Mouse (Mus musculus) G1E (cell line): ENCODE measurements around the gene 4930579G24Rik. TPM values are rescaled to one million over a fixed set of nuclear protein-coding genes. Genes with fewer than 3 reads are reported as not detected.
A peak's percentile ranks its signal among the peaks of the same experiment; 100 is the strongest.

Experiments used
- ATAC-seq: 2 replicates; pipeline ENCODE4 v1.8.0; 2016; ENCODE audit warnings: mild to moderate bottlenecking; ENCODE audit not compliant: insufficient number of reproducible peaks, poor library complexity, low FRiP score, severe bottlenecking; ENCODE audit errors: extremely low read depth
- DNase-seq: peaks from one replicate; pipeline ENCODE4 v3.0.0; 2012; ENCODE audit warnings: low spot score
- H3K27me3 ChIP-seq: 2 replicates; pipeline ENCODE4 v1.6.1; 2012; ENCODE audit warnings: mild to moderate bottlenecking, low read length, inconsistent platforms; ENCODE audit not compliant: insufficient read depth
- H3K36me3 ChIP-seq: replicated peaks from 2 replicates; pipeline ENCODE3; 2012; ENCODE audit warnings: mild to moderate bottlenecking, inconsistent platforms
- H3K4me1 ChIP-seq: 2 replicates; pipeline ENCODE4 v1.6.1; 2012; ENCODE audit warnings: low read depth, low read length, inconsistent platforms, mixed read lengths; ENCODE audit not compliant: insufficient read depth
- H3K4me3 ChIP-seq: 2 replicates; pipeline ENCODE4 v1.5.1; 2012; ENCODE audit warnings: low read depth, mild to moderate bottlenecking, inconsistent platforms, low read length, moderate library complexity, mixed read lengths
- H3K9me3 ChIP-seq: replicated peaks from 2 replicates; pipeline ENCODE4 v1.6.1; 2012; ENCODE audit warnings: inconsistent platforms
- CTCF ChIP-seq: IDR thresholded peaks from 2 replicates; pipeline ENCODE4 v1.5.1; 2012; ENCODE audit warnings: low read depth, low read length, inconsistent platforms, mixed read lengths
- GATA1 ChIP-seq: IDR thresholded peaks from 2 replicates; pipeline ENCODE4 v1.6.1; 2012; ENCODE audit warnings: borderline replicate concordance, low read length, inconsistent platforms, mixed read lengths
- GATA2 ChIP-seq: IDR thresholded peaks from 2 replicates; pipeline ENCODE4 v1.6.1; 2012; ENCODE audit warnings: low read depth, low read length, inconsistent platforms, borderline replicate concordance
- POLR2AphosphoS5 ChIP-seq: IDR thresholded peaks from 2 replicates; pipeline ENCODE4 v1.6.1; 2012; ENCODE audit warnings: low read depth, low read length, inconsistent platforms; ENCODE audit not compliant: insufficient replicate concordance
- TAL1 ChIP-seq: conservative IDR thresholded peaks from 2 replicates; pipeline ENCODE4 v1.6.1; 2012; ENCODE audit warnings: low read depth, low read length, inconsistent platforms, mixed read lengths
- polyA plus RNA-seq: library from polyadenylated mRNA; stranded (reverse); fragments of >175 nt; gene quantifications from 2 replicates; pipeline ENCODE4 v1.2.3, GENCODE M21; 2012
- total RNA-seq, 2 experiments: library from RNA; stranded (forward) in 1 of 2; stranded (reverse) in 1 of 2; fragments of 200-1000 nt in 1 of 2; fragments of >200 nt in 1 of 2; fragmentation: Nextera tagmentation in 1 of 2; gene quantifications; 2 replicates each; pipeline ENCODE4 v1.2.3; 2014 to 2017

The 4930579G24Rik gene
- total RNA-seq (2014; fragmentation: Nextera tagmentation) (48.3 and 48.5 TPM in 2 replicates), total RNA-seq (2017) (16.0 and 17.4 TPM in 2 replicates), polyA plus RNA-seq (2.3 and 3.4 TPM in 2 replicates)

DNA sequence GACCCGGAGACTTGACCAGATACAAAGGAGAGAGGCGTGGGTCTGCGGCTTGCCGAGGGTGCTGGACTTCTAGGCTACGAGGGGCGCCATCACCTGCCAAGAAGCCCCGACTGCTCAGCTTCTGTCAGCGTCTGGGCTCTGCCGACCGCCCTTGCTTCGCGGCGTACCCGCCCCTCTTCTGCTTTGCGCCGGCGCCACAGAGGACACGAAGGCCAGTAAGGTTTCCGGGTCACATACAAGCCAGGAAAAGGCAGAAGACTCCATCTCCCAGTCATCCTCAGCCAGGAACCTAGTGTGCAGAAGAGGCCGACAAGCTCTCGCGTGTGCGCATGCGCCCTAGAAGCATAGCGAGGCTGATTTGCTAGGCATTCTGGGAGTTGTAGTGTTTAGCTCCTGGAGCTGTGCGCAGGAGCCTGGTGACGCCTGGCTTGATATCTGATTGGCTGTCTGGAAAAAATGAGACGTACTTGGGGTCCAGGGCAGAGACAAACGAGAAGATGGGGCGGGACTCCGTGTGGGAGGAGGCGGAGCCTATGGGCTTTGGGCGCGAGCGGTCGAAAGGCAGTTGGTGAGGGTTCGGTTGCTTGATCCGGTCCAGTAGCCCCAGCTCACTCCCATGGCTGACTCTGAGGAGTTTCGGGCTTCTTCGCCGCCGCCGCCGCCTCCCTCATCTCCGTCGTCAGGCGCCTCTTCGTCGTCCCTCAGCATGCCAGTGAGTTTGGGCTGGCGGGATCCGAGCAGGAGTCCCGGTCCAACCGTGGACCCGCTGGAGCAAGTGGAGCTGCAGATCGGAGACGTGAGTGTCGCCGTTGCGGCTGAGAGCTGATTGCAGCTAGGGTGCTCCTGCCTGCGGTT lies at the start of gene 4930579G24Rik:
Gene 4930579G24Rik, plus strand, starts transcription at position 519 of the 855 bp plus-strand sequence.
- ATAC-seq (peak; percentile 96), DNase-seq (peak; percentile 98)
- H3K4me1 ChIP-seq, result peaks cover 20% of the 10 kb centered on the region

DNA sequence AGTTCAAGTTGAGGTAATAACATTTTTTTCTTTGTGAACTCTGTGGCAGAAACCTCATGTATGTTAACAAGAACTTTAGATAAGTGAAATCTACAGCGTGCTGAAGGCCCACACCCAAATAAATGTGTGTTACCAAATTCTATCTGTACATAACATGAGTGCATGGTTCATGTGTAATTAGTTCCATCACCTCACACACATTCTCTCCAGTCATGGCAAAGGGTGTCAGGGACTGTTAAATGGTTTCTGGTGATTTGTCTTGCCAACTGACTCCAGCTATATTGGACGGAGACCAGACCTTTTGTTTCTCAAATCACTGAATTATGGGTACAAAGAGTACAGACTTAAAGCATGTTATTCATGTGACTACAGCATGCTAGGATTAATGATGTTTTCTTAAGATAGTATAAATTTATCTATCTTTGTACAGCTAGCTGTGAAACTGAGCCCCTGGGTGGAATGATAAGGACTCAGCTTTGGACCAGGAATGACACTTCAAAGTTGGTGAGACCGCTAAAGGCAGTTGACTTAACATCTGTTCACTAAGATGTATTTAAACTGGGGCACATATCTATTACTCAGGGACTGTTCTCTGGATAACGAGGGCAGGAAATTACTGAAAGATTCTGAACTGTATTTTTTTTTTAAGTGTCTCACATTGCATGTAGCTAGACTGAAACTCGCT lies 48.8 kb upstream of the 4930579G24Rik start:
- Histone ChIP-seq H3K9me3 (no peaks in the 10 kb centered on the region), H3K4me1 (peaks cover 62% of the 10 kb centered on the region), H3K4me3 (no peak overlapping the region), H3K27me3 (peaks cover 2% of the 10 kb centered on the region; the same call in 1 of the 2 replicates), H3K36me3 (no peaks in the 10 kb centered on the region)
- DNase-seq (no peak), ATAC-seq (peak; percentile 96)
- TF ChIP-seq CTCF (no peak), TAL1 (peak; percentile 95), GATA2 (no peak), POLR2AphosphoS5 (no peak), GATA1 (no peak)

More for the DNA sequence above, at the start of gene 4930579G24Rik:
- Histone ChIP-seq H3K36me3 (peaks cover 24% of the 10 kb centered on the region), H3K27me3 (no peaks in the 10 kb centered on the region), H3K9me3 (no peaks in the 10 kb centered on the region), H3K4me3 (peak within 1 kb of the TSS; percentile 78)
- TF ChIP-seq CTCF, result no peak
- no peak for TF ChIP-seq GATA1
- TF ChIP-seq GATA2, result no peak
- no peak for TF ChIP-seq TAL1
- no peak for TF ChIP-seq POLR2AphosphoS5

DNA sequence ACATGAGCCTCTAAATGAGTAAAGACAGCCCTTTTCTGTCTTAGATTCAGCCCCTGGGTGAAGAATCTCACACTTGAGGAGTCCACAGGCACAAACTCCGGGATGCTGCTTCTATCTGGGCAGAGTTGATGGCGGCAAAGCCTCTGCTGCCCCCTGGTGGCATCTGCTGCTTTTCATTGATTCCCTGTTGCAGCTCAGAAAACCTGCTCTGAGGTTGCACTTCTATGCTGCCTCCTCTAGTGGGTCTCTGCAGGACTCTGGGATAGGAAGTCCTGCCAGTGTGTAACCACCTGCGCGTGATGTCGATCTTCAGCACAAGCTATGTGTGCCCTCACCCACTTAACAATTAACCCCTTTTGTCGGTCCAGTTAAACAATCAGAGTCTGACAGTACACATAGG lies 42.1 kb upstream of the 4930579G24Rik start:
- H3K4me3 ChIP-seq, result no peak overlapping the region; the same call in 1 of the 2 replicates
- H3K36me3 ChIP-seq, result no peaks in the 10 kb centered on the region
- peaks cover 2% of the 10 kb centered on the region; the same call in 1 of the 2 replicates for H3K27me3 ChIP-seq
- no peaks in the 10 kb centered on the region for H3K9me3 ChIP-seq
- peaks cover 40% of the 10 kb centered on the region for H3K4me1 ChIP-seq
- peak; percentile 58 for DNase-seq
- peak; percentile 67 for ATAC-seq
- TF ChIP-seq TAL1 (no peak), POLR2AphosphoS5 (no peak), GATA2 (no peak), CTCF (peak; percentile 82)

DNA sequence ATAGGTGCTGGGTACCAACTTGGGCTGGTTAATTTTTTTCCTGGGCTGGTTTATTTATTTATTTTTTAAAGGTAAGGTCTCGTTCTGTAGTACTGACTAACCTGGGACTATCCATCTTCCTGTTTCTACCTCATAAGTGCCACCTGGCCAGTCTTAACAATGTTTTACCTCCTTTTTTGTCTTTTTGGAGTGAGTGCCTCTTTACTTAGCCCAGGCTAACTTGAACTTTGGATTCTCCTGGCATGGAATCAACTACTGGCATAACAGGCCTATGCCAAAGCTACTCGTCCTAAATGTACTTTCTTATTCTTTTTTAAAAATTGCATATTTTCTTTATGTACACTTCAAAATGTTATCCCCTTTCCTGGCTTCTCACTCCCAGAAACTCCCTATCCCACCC lies 39.2 kb upstream of the 4930579G24Rik start:
- Histone ChIP-seq H3K9me3 (no peaks in the 10 kb centered on the region), H3K4me3 (no peak overlapping the region), H3K27me3 (no peaks in the 10 kb centered on the region), H3K36me3 (peaks cover 18% of the 10 kb centered on the region), H3K4me1 (peaks cover 37% of the 10 kb centered on the region)
- ATAC-seq (no peak), DNase-seq (no peak)
- TF ChIP-seq CTCF (no peak), POLR2AphosphoS5 (no peak), TAL1 (no peak), GATA2 (no peak), GATA1 (no peak)

DNA sequence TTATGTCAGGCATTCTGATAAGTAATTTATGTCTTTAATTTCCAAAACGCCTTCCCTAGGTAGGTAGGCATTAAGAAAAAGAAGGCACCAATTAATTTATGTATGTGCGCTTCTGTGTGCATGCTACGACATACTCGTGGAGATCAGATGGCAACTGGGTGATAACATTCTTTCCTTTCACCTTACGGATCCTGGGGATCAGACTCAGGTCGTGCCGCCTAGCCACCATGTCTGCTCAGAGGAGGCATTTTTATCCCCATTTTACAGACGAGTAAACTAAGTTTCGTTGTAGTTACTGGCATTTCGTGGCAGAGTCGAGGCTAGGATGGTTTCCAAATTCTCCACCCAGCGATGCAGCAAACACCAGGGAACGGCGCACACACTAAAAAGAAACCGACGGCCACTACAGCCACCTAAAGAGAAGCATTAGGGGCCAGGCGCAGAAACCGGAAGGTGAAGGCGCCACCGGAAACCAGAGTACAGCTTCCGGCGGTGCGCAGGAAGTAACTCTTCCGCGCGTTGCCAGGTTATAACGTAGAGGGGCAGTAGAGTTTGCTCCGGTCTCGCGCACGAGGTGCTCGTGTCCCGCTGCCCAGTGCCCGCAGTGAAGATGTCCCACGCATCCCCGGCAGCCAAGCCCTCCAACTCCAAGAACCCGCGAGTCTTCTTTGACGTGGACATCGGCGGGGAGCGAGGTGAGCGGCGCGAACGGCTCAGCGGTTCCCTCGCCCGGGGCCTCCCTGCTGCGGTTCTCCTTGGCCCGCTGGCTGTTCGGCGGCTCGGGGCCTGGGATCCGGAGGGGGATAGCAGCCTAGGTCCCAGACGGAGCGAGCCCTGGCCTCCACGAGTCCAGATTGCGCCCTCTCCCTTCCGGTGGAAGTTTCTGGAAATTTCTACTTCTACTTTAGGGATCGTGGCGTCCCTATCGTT lies 37.8 kb upstream of the 4930579G24Rik start, which contains the start of gene Ppid:
Gene Ppid, plus strand, starts transcription at position 480 of the 930 bp plus-strand sequence.
- TF ChIP-seq POLR2AphosphoS5 (no peak), CTCF (no peak), GATA1 (no peak), GATA2 (no peak), TAL1 (no peak)

More for the DNA sequence above, 37.8 kb upstream of the 4930579G24Rik start, which contains the start of gene Ppid:
- ATAC-seq (peak; percentile 92), DNase-seq (peak; percentile 66)
- Histone ChIP-seq H3K4me1 (peaks cover 43% of the 10 kb centered on the region), H3K4me3 (peak within 1 kb of the TSS; percentile 91), H3K36me3 (peaks cover 32% of the 10 kb centered on the region), H3K9me3 (no peaks in the 10 kb centered on the region), H3K27me3 (no peaks in the 10 kb centered on the region)
